Mouse (Mus musculus): Measurements from ENCODE around the gene Mark4. TPM values are rescaled to one million over a fixed set of nuclear protein-coding genes. Genes with fewer than 3 reads are reported as not detected.

The Mark4 gene
- polyA plus RNA-seq, 1 experiment from 2014 or later = 8.9 TPM

MicroRNAs within 50 kb of the gene (microRNA counts, 519-probe panel; counts per million panel counts)
- not detected for microRNA mmu-miR-343

Small RNAs within 50 kb of the gene (microRNA-seq; reads per million reads assigned to microRNA genes)
- gene Mir343 = not detected

Other genes starting within 250 kb of the Mark4 start
- gene Gpr4, start 246.3 kb downstream of the Mark4 start, polyA plus RNA-seq (2016; fragmentation: Nextera tagmentation; extraction: Ambion mirVana) = 1.0 and 1.8 TPM in 2 replicates
- 46.8 and 47.9 TPM in 2 replicates for gene Opa3, start 230.5 kb downstream of the Mark4 start, polyA plus RNA-seq (2016; fragmentation: Nextera tagmentation; extraction: Ambion mirVana)
- 99.0 and 112 TPM in 2 replicates for gene Vasp, start 187.0 kb downstream of the Mark4 start, polyA plus RNA-seq (2016; fragmentation: Nextera tagmentation; extraction: Ambion mirVana)
- gene Ppm1n, start 178.8 kb downstream of the Mark4 start, polyA plus RNA-seq (2016; fragmentation: Nextera tagmentation; extraction: Ambion mirVana) = 0.13 TPM in 1 of 2 replicates, not detected in the other
- gene Rtn2, start 176.2 kb downstream of the Mark4 start, polyA plus RNA-seq (2016; fragmentation: Nextera tagmentation; extraction: Ambion mirVana) = 22.4 and 26.0 TPM in 2 replicates
- 0.24 and 0.27 TPM in 2 replicates for gene Fosb, start 148.8 kb downstream of the Mark4 start, polyA plus RNA-seq (2016; fragmentation: Nextera tagmentation; extraction: Ambion mirVana)
- 74.0 and 84.2 TPM in 2 replicates for gene Ercc1, start 114.0 kb downstream of the Mark4 start, polyA plus RNA-seq (2016; fragmentation: Nextera tagmentation; extraction: Ambion mirVana)
- gene Cd3eap, start 99.3 kb downstream of the Mark4 start, polyA plus RNA-seq (2016; fragmentation: Nextera tagmentation; extraction: Ambion mirVana) = 23.2 and 27.8 TPM in 2 replicates
- 12.0 and 16.2 TPM in 2 replicates for gene Ppp1r13l, start 99.1 kb downstream of the Mark4 start, polyA plus RNA-seq (2016; fragmentation: Nextera tagmentation; extraction: Ambion mirVana)
- 19.2 and 19.3 TPM in 2 replicates for gene Ercc2, start 76.8 kb downstream of the Mark4 start, polyA plus RNA-seq (2016; fragmentation: Nextera tagmentation; extraction: Ambion mirVana)
- gene Klc3, start 54.7 kb downstream of the Mark4 start, polyA plus RNA-seq (2016; fragmentation: Nextera tagmentation; extraction: Ambion mirVana) = 4.4 and 5.8 TPM in 2 replicates
- gene Ckm, start 54.0 kb downstream of the Mark4 start, polyA plus RNA-seq (2016; fragmentation: Nextera tagmentation; extraction: Ambion mirVana) = 3.6 and 9.8 TPM in 2 replicates
- 1.8 and 2.5 TPM in 2 replicates for gene Exoc3l2, start 4.5 kb upstream of the Mark4 start, polyA plus RNA-seq (2016; fragmentation: Nextera tagmentation; extraction: Ambion mirVana)
- gene Bloc1s3, start 49.5 kb upstream of the Mark4 start, polyA plus RNA-seq (2016; fragmentation: Nextera tagmentation; extraction: Ambion mirVana) = 1.5 and 2.0 TPM in 2 replicates
- 95.3 and 107 TPM in 2 replicates for gene Trappc6a, start 49.6 kb upstream of the Mark4 start, polyA plus RNA-seq (2016; fragmentation: Nextera tagmentation; extraction: Ambion mirVana)
- 0.09 and 0.14 TPM in 2 replicates for gene Nkpd1, start 59.0 kb upstream of the Mark4 start, polyA plus RNA-seq (2016; fragmentation: Nextera tagmentation; extraction: Ambion mirVana)
- gene Ppp1r37, start 104.3 kb upstream of the Mark4 start, polyA plus RNA-seq (2016; fragmentation: Nextera tagmentation; extraction: Ambion mirVana) = 17.9 and 30.0 TPM in 2 replicates
- 0.41 and 0.69 TPM in 2 replicates for gene Zfp296, start 118.5 kb upstream of the Mark4 start, polyA plus RNA-seq (2016; fragmentation: Nextera tagmentation; extraction: Ambion mirVana)
- gene Gemin7, start 118.8 kb upstream of the Mark4 start, polyA plus RNA-seq (2016; fragmentation: Nextera tagmentation; extraction: Ambion mirVana) = 149 and 182 TPM in 2 replicates
- 38.7 and 47.6 TPM in 2 replicates for gene Clasrp, start 145.7 kb upstream of the Mark4 start, polyA plus RNA-seq (2016; fragmentation: Nextera tagmentation; extraction: Ambion mirVana)
- gene Relb, start 170.6 kb upstream of the Mark4 start, polyA plus RNA-seq (2016; fragmentation: Nextera tagmentation; extraction: Ambion mirVana) = 3.3 and 3.8 TPM in 2 replicates
- 94.1 and 101 TPM in 2 replicates for gene Clptm1, start 206.2 kb upstream of the Mark4 start, polyA plus RNA-seq (2016; fragmentation: Nextera tagmentation; extraction: Ambion mirVana)
- 10.8 TPM in 1 of 2 replicates, not detected in the other for gene Apoc2, start 219.1 kb upstream of the Mark4 start, polyA plus RNA-seq (2016; fragmentation: Nextera tagmentation; extraction: Ambion mirVana)
- 0.46 TPM in 1 of 2 replicates, not detected in the other for gene Gm44805, start 222.6 kb upstream of the Mark4 start, polyA plus RNA-seq (2016; fragmentation: Nextera tagmentation; extraction: Ambion mirVana)
- 0.65 TPM in 1 of 2 replicates, not detected in the other for gene Apoc4, start 222.7 kb upstream of the Mark4 start, polyA plus RNA-seq (2016; fragmentation: Nextera tagmentation; extraction: Ambion mirVana)
- 5.4 and 19.9 TPM in 2 replicates for gene Apoc1, start 233.8 kb upstream of the Mark4 start, polyA plus RNA-seq (2016; fragmentation: Nextera tagmentation; extraction: Ambion mirVana)
- 326 and 523 TPM in 2 replicates for gene Apoe, start 240.4 kb upstream of the Mark4 start, polyA plus RNA-seq (2016; fragmentation: Nextera tagmentation; extraction: Ambion mirVana)

Data from heart, embryonic 10.5 days (tissue).